Mouse (Mus musculus): ENCODE data around the gene Tmem35b.

The Tmem35b gene

GRCm38 (mm10) chr4:127167731-127168130 lies 44.2 kb downstream of the Tmem35b start:
- intact Hi-C loops (cut with DNase I): no loop called here

DNA sequence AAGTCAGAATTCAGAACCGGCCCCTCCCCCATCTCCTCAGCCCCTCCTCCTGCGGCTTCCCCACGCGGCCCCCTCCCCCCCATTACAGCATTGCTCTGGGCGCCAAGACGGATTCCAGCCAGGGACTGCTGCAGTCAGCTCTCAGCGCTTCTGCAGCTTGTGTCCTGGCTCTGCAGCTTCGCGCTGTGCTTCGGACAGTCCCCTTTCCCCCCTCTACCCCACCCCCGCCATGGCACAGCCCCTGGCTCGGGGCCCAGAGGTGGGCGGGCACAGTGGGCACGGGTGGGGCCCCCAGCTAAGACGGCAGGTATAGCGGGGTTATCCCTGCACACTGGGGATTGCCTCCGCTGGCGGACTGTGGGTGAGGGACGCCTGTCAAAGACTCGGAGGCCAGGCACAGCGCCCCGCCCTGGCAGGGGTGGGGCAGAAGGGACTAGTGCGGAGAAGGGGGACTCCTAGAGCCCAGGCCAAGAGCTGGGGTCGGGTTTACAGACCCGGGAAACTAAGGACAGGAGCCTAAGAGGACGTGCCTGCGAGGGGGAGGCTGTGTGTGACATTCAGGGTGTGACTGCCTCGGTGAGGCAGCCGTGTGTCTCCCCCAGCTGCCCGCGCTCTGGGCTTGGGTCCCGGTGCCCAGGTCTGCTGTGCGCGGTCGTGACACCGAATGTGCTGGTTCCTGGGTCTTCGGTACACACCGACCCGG lies 44.9 kb downstream of the Tmem35b start:
- intact Hi-C loops (cut with DNase I): no loop called here

DNA sequence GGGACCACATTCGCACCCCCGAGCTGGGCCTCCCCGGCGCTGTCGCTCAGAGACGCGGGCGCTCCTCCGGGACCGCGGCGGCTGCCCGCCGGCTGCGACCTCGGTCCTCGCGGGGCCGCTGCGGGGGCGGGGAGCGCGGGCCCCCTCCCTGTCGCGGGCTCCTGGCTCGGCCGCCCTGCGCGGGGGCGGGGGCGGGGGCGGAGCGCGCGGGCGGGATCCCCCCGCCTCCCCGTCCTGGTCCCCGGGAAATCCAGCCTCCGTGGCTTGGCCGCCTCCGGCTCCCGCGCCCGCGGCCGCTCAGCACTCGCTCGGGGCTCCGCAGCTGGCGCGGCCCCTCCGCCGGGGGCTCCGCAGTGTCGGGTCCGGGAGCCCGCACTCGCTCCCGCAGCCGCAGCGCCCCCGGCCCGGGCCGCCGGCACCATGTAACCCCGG lies 45.4 kb downstream of the Tmem35b start, which contains the start of gene Dlgap3:
TSS of gene Dlgap3 (plus strand) at position 291 of the 432 bp plus-strand sequence.
- intact Hi-C loops (cut with DNase I): no loop called here

DNA sequence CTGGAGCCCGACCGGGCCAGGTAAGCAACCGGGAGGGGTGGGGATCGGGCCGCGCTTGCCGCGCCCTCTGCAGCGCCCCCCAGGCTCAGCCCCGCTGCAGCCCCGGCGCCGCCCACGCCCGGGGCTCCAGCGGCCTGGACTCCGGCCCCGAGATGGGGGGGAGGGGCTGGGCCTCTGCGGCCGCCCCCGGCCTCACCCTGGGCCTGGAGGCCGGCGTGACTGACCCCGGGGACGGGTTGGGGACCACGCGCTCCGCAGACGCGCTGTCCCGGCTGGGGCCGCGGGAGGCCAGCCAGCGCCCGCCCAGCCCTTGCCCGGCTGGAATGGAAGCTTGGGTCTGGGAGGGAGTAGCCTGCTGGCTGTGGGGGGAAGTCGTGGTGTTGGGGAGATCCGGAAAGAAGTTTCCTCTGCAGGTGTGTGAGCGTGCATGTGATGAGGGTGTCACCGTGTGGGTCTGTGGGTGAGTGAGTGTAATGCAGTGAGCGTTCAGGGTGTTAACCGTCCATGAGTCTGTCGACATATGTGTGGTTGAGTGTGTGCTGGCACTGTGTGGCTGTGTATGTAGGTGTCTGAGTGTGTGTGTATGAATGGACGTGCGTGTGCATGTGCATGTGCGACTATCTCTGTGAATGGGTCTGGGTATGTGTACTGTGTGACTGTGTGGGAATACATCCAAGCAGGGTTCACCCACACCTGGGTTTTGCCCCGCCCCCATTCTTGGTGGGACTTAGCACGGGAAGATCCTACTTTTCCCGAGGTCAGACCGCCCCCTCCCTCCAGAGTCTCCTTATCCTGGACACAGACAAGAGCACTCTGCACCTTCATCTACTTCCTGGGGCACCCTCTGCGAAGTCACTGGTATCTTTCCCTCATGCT lies 46.1 kb downstream of the Tmem35b start:
- intact Hi-C loops (cut with DNase I): no loop called here

DNA sequence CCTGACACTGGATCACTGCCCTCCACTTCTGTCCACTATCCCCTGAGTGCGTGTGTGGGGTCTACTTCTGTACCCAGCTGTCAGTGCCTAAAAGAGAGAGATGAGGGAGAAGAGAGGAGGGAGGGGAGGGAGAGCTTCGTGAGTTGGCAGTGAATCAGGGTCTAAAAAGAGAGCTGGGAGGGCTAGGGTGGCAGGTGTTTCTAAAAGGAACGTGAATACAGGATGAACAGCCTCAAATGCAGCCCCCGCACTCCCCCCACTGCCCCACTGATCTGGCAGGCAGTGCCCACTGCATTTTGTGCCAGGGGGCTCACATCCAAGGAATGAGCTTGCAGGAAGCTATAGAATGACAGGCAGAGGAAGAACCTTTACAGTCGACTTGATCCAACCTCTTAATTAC lies 47.4 kb downstream of the Tmem35b start:
- intact Hi-C loops (cut with DNase I): no loop called here

DNA sequence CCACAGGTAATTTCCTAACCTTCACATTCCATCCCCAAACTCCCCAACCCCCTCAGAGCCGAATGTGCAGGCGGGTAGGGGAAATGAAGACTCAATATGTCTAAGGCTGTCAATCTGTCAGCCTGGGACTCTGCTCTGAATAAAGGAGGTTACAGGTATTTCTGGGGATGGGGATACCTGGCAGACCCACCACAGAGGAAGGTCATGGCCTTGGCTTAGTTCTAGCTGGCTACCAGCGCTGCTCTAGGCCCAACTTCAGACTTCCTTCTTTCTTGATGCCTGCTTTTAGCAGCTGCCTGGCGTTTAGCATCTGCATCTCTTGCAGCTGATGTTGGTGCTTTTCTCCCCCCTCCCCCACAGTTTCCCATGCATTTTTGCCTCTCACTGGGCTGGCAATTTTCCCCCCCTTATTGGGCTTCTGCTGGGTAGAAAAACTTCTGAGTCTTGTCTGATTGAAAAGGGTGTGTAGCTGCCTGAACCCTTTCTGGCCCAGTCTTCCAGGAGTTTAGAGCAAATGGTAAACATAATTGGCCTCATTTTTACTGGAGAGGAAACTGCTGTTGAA lies 47.9 kb downstream of the Tmem35b start:
- intact Hi-C loops (cut with DNase I): no loop called here

DNA sequence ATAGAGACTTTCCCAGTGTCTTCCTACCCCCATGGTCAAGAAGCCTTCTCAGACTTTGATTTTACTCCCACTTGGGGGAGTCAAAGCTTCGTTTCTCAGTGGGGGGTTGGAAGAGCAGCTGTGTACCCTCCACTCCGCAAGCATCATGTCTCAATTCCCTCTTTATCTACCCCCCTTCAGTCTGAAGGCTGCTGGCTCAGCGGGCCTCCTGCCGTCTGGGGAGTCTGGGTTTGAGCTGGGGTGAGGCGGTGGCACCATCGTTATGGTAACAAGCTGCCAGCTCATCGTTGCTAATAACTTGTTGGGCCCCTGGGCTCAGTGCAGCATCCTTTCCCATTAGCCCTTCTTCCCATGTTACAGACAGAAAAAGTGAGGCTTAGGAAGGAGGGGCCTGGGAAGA lies 48.6 kb downstream of the Tmem35b start:
- intact Hi-C loops (cut with DNase I): no loop called here

GRCm38 (mm10) chr4:127172614-127173013 lies 49.1 kb downstream of the Tmem35b start:
- intact Hi-C loops (cut with DNase I): no loop called here

- intact Hi-C loops (cut with DNase I): no loop called here
These were observed 50.0 kb downstream of the Tmem35b start for GRCm38 (mm10) chr4:127173461-127173860.

DNA sequence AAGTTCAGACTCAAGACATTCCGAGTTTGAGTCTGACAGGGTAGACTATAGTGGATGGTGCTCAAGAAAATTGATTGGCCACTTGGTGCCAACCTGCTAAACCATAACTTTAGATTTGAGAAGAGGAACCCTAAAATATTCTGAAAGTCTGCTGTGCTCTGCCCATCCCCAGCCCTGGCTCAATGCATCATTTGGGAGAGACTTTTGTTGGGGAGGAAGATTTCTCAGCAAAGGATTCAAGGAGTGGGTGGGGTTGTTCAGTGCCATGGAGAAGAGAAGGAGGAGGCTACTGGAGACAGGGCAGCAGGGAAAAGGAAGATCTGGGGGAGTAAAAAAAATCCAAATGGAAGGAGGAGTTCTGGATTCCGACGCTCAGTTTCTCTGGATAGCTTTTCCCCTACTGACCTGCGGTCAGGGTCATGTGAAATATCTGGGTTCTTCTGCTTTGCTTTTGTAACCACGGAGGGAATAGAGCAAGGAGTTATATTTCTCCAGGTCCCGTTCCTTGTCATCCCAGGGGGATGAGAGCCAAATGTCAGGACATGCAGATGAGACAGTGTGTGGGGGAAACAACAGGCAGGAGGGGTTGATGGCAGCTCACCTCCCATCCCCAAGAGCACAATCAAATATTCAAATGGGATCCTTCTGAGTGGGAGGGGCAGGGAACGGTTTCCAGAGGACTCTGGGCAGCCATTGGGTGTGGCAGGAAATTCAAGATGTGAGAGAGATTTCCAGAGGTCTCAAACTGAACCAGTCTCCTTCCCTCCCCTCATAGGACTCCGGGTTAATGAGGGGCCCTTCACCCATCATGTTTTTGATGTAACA lies 50.8 kb downstream of the Tmem35b start:
- intact Hi-C loops (cut with DNase I): no loop called here

DNA sequence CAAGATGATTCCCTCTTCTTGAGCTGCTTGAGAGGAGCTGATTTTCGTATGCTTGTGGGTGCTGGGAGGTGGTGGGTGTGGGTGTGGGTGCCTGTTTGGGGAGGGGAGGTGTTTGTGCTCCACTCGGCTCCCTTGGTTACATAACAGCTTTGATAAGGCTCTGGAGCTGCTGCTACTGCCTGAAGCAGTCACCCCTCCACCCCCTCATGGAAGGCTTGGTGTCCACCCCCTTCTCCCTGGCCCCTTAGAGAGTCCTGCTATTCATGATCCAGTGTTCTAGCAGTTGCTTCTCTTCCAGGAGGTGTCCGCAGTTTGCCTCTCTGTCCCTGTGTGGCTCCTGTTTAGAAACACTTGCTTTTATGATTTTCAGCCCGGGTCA lies 51.4 kb downstream of the Tmem35b start:
- intact Hi-C loops (cut with DNase I): no loop called here

GRCm38 (mm10) chr4:127177961-127178360 lies 54.5 kb downstream of the Tmem35b start:
- intact Hi-C loops (cut with DNase I): no loop called here

- intact Hi-C loops (cut with DNase I): no loop called here
These were observed 55.2 kb downstream of the Tmem35b start for GRCm38 (mm10) chr4:127178671-127179070.

Measured in adrenal gland (tissue).